Mouse (Mus musculus) cortical plate, adult 2 months (tissue): Measurements from ENCODE around the gene Nckap5.

Experiments used
- CTCF ChIP-seq: fragments of 200-500 bp; IDR thresholded peaks from 2 replicates; pipeline ENCODE4 v1.5.1; 2011; ENCODE audit warnings: mild to moderate bottlenecking, control low read depth, low read length; ENCODE audit not compliant: insufficient read depth; ENCODE audit errors: extremely low read depth
- POLR2A ChIP-seq: fragments of 200-500 bp; IDR thresholded peaks from 2 replicates; pipeline ENCODE4 v1.6.1; 2011; ENCODE audit warnings: mild to moderate bottlenecking, low read length, control low read depth; ENCODE audit not compliant: insufficient read depth; ENCODE audit errors: extremely low read depth

GRCm38 (mm10) chr1:126616964-126617363 is 213.6 kb downstream of the Nckap5 start:
- TF ChIP-seq POLR2A (no peak), CTCF (no peak)
